Mouse (Mus musculus) stomach, embryonic 14.5 days (tissue): Measurements from ENCODE around the gene Epb41l2. TPM values are rescaled to one million over a fixed set of nuclear protein-coding genes. Genes with fewer than 3 reads are reported as not detected.

Experiments
- ATAC-seq: fragments of 200-750 bp; cut with Nextera tagmentation; 2 replicates; pipeline ENCODE4 v1.8.0; 2017; ENCODE audit warnings: low read depth, moderate TSS enrichment; ENCODE audit not compliant: insufficient number of reproducible peaks, insufficient read depth, low FRiP score
- H3K27ac ChIP-seq: fragments of 300-500 bp; sonication (generic); 2 replicates; pipeline ENCODE4 v1.5.1; 2014; ENCODE audit warnings: mild to moderate bottlenecking, low read length, moderate library complexity, mixed read lengths
- H3K27me3 ChIP-seq: fragments of 300-500 bp; sonication (generic); 2 replicates; pipeline ENCODE4 v1.6.1; 2014; ENCODE audit warnings: low read length, control low read depth, mixed read lengths; ENCODE audit not compliant: control insufficient read depth, insufficient read depth
- H3K36me3 ChIP-seq: fragments of 300-500 bp; sonication (generic); 2 replicates; pipeline ENCODE4 v1.6.1; 2014; ENCODE audit warnings: mild to moderate bottlenecking, control low read depth, low read length, moderate library complexity, mixed read lengths; ENCODE audit not compliant: control insufficient read depth, insufficient read depth
- H3K4me1 ChIP-seq: fragments of 300-500 bp; sonication (generic); 2 replicates; pipeline ENCODE4 v1.6.1; 2014; ENCODE audit warnings: low read length, control low read depth, mixed read lengths; ENCODE audit not compliant: control insufficient read depth, insufficient read depth
- H3K4me2 ChIP-seq: fragments of 300-500 bp; sonication (generic); replicated peaks from 2 replicates; pipeline ENCODE4 v1.6.1; 2014; ENCODE audit warnings: low read depth, low read length, control low read depth
- H3K4me3 ChIP-seq: fragments of 300-500 bp; sonication (generic); 2 replicates; pipeline ENCODE4 v1.5.1; 2014; ENCODE audit warnings: low read depth, low read length, control low read depth
- H3K9ac ChIP-seq: fragments of 300-500 bp; sonication (generic); replicated peaks from 2 replicates; pipeline ENCODE4 v1.6.1; 2014; ENCODE audit warnings: low read depth, mild to moderate bottlenecking, control low read depth, low read length, moderate library complexity, mixed read lengths
- H3K9me3 ChIP-seq: fragments of 300-500 bp; sonication (generic); 2 replicates; pipeline ENCODE4 v1.6.1; 2016; ENCODE audit warnings: low read depth, low read length, control low read depth; ENCODE audit not compliant: control insufficient read depth
- WGBS: fragments of 180-500 bp; shearing (Covaris S2); extraction: QIAGEN DNeasy Blood & Tissue Kit; methylation state at CpG from one replicate; pipeline ENCODE4 v1.1.7; 2014; 5-methylcytosine and 5-hydroxymethylcytosine counted together
- polyA plus RNA-seq: library from polyadenylated mRNA; unstranded; fragments of >200 nt; fragmentation: Nextera tagmentation; extraction: Ambion mirVana; gene quantifications from 2 replicates; pipeline ENCODE4 v1.2.1, GENCODE M21; 2014

The Epb41l2 gene
- polyA plus RNA-seq, 1 experiment from 2014 or later = 65.3 TPM

DNA sequence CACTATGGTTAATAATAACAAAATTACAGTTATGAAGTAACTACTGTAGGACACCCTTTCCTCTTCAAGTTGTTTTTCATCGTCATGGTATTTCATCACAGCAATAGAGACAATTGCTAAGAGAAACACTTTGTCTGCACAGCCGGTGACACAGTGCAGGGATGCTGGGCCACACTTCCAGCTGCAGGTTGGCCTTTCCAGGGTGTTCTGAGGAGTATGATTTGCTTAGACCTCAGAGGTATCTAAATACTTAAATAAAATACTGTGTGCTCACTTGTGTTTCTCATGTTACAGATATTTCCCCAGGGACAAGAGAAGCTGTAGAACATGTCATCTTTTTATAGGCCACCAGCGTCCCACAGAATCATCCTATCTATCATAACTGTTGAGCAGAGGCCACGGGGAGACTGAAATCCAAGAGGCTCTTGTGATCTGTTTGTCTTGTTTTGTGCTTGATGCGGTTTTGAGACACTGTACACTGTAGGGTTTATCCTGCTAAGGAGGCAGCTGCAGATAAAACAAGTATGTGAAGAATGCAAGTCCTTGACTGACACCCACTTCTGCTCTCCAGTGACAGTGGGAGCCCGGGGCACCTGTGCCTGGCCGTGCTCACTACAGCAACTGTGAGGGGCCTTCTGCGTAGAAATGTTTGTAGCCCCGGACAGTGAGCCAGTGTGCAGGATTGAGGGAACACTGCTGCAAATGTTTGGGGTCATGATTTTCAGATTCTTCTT is 174.1 kb downstream of the Epb41l2 start:
- WGBS = 53% methylated on average over 9 of the region's 9 CpGs
- Histone ChIP-seq H3K36me3 (no peaks in the 10 kb centered on the region), H3K4me1 (0 out of 2 replicates have a peak, but pooled peaks cover 6% of the 10 kb centered on the region), H3K9ac (no peak overlapping the region), H3K27me3 (no peaks in the 10 kb centered on the region), H3K4me3 (no peak overlapping the region), H3K27ac (no peak overlapping the region), H3K4me2 (no peak overlapping the region), H3K9me3 (no peaks in the 10 kb centered on the region)
- ATAC-seq = no peak

- Histone ChIP-seq H3K27me3 (no peaks in the 10 kb centered on the region), H3K4me1 (0 out of 2 replicates have a peak, but pooled peaks cover 6% of the 10 kb centered on the region), H3K36me3 (no peaks in the 10 kb centered on the region), H3K4me3 (no peak overlapping the region), H3K9me3 (no peaks in the 10 kb centered on the region), H3K9ac (no peak overlapping the region), H3K27ac (no peak overlapping the region), H3K4me2 (no peak overlapping the region)
- no peak for ATAC-seq
- 86% methylated on average over 5 of the region's 5 CpGs for WGBS
These were observed 174.9 kb downstream of the Epb41l2 start for GRCm38 (mm10) chr10:25534467-25534866.

DNA sequence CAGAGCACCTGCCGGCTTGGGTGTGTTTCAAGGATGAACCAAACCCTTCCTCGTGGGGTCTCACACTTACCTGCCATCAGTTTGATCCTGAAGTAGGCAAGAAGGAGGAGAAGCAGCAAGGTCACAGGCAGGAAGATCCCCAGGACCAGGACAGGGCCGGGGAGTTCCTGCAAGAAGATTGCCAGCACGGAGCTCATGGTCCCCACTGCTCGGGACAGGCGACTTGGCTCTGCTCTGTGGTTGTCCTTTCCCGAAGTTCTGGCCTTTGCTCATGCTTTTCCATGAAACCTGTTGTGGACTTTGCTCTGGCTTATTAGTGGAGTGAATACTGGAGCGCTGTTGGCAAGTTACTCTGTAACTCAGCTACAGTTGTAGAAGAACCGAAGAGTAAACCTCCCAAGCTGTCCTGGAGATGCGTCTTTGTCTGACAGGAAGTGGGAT is 176.3 kb downstream of the Epb41l2 start, which contains the start of gene Smlr1:
Gene Smlr1, minus strand, starts transcription at position 377 of the 441 bp plus-strand sequence.
- Histone ChIP-seq H3K4me2 (no peak within 1 kb of the TSS), H3K36me3 (no peaks in the 10 kb centered on the region), H3K27ac (no peak within 1 kb of the TSS), H3K9me3 (no peaks in the 10 kb centered on the region), H3K4me3 (no peak within 1 kb of the TSS), H3K27me3 (no peaks in the 10 kb centered on the region), H3K4me1 (0 out of 2 replicates have a peak, but pooled peaks cover 6% of the 10 kb centered on the region), H3K9ac (no peak within 1 kb of the TSS)
- ATAC-seq = no peak
- WGBS = 88% methylated on average over 10 of the region's 10 CpGs

DNA sequence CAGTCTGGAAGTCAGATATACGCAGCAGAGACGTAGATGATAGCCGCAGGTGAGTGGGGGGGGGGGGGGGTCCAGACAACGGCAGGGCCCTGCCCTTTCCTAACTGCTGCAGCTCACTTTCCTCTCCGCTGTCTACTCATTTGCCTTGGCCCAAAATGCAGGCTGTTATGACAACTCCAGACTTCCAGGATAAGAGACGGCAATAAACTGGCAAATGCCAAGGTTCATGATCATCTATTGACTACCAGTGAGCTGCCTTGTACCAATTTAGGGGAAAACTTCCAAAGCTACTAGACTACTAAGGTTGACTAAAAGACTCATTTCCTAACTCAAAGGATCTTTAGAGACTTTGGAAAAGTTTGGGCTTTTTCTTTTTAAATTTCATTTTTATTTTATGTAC is 177.0 kb downstream of the Epb41l2 start:
- no peaks in the 10 kb centered on the region for H3K27me3 ChIP-seq
- 0 out of 2 replicates have a peak, but pooled peaks cover 6% of the 10 kb centered on the region for H3K4me1 ChIP-seq
- no peak overlapping the region for H3K27ac ChIP-seq
- no peaks in the 10 kb centered on the region for H3K9me3 ChIP-seq
- no peak overlapping the region for H3K9ac ChIP-seq
- H3K4me3 ChIP-seq = no peak overlapping the region
- no peak for ATAC-seq
- H3K36me3 ChIP-seq = no peaks in the 10 kb centered on the region
- no peak overlapping the region for H3K4me2 ChIP-seq
- 83% methylated on average over 6 of the region's 6 CpGs for WGBS

DNA sequence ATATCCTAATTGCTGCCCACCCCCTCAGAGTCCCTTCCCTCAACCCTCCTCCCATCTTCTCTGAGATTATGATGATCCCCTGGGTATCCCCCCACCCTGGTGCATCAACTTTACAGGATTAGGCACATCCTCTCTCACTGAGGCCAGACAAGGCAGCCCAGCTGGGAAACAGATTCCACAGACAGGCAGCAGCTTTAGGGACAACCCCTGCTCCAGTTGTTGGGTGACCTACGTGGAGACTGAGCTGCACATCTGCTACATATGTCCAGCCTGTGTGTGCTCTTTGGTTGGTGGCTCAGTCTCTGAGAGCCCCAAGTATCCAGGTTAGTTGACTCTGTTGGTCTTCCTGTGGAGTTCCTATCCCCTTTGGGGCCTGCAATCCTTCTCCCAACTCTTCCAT is 179.1 kb downstream of the Epb41l2 start:
- Histone ChIP-seq H3K4me1 (no peaks in the 10 kb centered on the region), H3K36me3 (no peaks in the 10 kb centered on the region), H3K27me3 (no peaks in the 10 kb centered on the region), H3K4me3 (no peak overlapping the region), H3K4me2 (no peak overlapping the region), H3K9me3 (no peaks in the 10 kb centered on the region), H3K27ac (no peak overlapping the region), H3K9ac (no peak overlapping the region)
- 73% methylated on average over 1 of the region's 1 CpGs for WGBS
- no peak for ATAC-seq

GRCm38 (mm10) chr10:25539146-25539770 is 179.7 kb downstream of the Epb41l2 start:
- ATAC-seq = no peak
- WGBS = 75% methylated on average over 4 of the region's 4 CpGs
- H3K27ac ChIP-seq = no peak overlapping the region
- no peak overlapping the region for H3K4me2 ChIP-seq
- H3K36me3 ChIP-seq = no peaks in the 10 kb centered on the region
- H3K4me1 ChIP-seq = no peaks in the 10 kb centered on the region
- H3K9ac ChIP-seq = no peak overlapping the region
- H3K27me3 ChIP-seq = no peaks in the 10 kb centered on the region
- H3K4me3 ChIP-seq = no peak overlapping the region
- no peaks in the 10 kb centered on the region for H3K9me3 ChIP-seq

GRCm38 (mm10) chr10:25539771-25540168 is 180.2 kb downstream of the Epb41l2 start:
- no peaks in the 10 kb centered on the region for H3K4me1 ChIP-seq
- H3K27ac ChIP-seq = no peak overlapping the region
- 56% methylated on average over 6 of the region's 6 CpGs for WGBS
- H3K4me3 ChIP-seq = no peak overlapping the region
- no peaks in the 10 kb centered on the region for H3K36me3 ChIP-seq
- H3K4me2 ChIP-seq = no peak overlapping the region
- H3K9ac ChIP-seq = no peak overlapping the region
- H3K27me3 ChIP-seq = no peaks in the 10 kb centered on the region
- no peaks in the 10 kb centered on the region for H3K9me3 ChIP-seq
- ATAC-seq = no peak

- H3K9ac ChIP-seq = no peak overlapping the region
- no peak overlapping the region for H3K4me3 ChIP-seq
- H3K36me3 ChIP-seq = no peaks in the 10 kb centered on the region
- H3K27ac ChIP-seq = no peak overlapping the region
- H3K4me1 ChIP-seq = no peaks in the 10 kb centered on the region
- H3K4me2 ChIP-seq = no peak overlapping the region
- no peaks in the 10 kb centered on the region for H3K9me3 ChIP-seq
- ATAC-seq = no peak
- no peaks in the 10 kb centered on the region for H3K27me3 ChIP-seq
- WGBS = 96% methylated on average over 3 of the region's 3 CpGs
These were observed 181.5 kb downstream of the Epb41l2 start for GRCm38 (mm10) chr10:25541097-25541496.
